Mouse (Mus musculus): ENCODE measurements around the gene Plpp7.

GRCm38 (mm10) chr2:32146617-32147162 lies 51.4 kb downstream of the Plpp7 start:
- TF ChIP-seq CTCF (IDR thresholded peaks at IDR 0.05; ENCODE audit: low read depth, low read length), result no peak
- TF ChIP-seq POLR2A (IDR thresholded peaks at IDR 0.05; ENCODE audit: borderline replicate concordance, low read depth, low read length), result no peak

All from bone marrow macrophage, adult 2 months (primary cell).